Mouse (Mus musculus) ES-Bruce4 (cell line): ENCODE results near the gene Il4. TPM values are rescaled to one million over a fixed set of nuclear protein-coding genes. Genes with fewer than 3 reads are reported as not detected.
"Not testable (repeated sequence)": the region's sequence is repeated elsewhere in the genome, so short reads cannot be mapped to it uniquely, and the experiment has no call there.

Source experiments
- H3K27ac ChIP-seq: 2 replicates; pipeline ENCODE4 v1.5.1; 2012; ENCODE audit warnings: low read length, inconsistent platforms; ENCODE audit not compliant: insufficient read depth
- H3K27me3 ChIP-seq: 2 replicates; pipeline ENCODE4 v1.6.1; 2012; ENCODE audit warnings: mild to moderate bottlenecking, low read length, inconsistent platforms; ENCODE audit not compliant: control insufficient read depth, poor library complexity, insufficient read depth, severe bottlenecking
- H3K36me3 ChIP-seq: 2 replicates; pipeline ENCODE4 v1.6.1; 2012; ENCODE audit warnings: inconsistent platforms, mild to moderate bottlenecking, low read length, moderate library complexity; ENCODE audit not compliant: control insufficient read depth, poor library complexity, insufficient read depth, severe bottlenecking
- H3K4me1 ChIP-seq: one replicate; pipeline ENCODE4 v1.8.1; 2011; ENCODE audit warnings: low read length; ENCODE audit not compliant: control insufficient read depth, insufficient read depth
- H3K4me3 ChIP-seq: 2 replicates; pipeline ENCODE4 v1.5.1; 2011; ENCODE audit warnings: low read depth, mild to moderate bottlenecking, low read length
- H3K9ac ChIP-seq: 2 replicates; pipeline ENCODE4 v1.6.1; 2012; ENCODE audit warnings: low read depth, mild to moderate bottlenecking, inconsistent platforms; ENCODE audit not compliant: poor library complexity, severe bottlenecking
- H3K9me3 ChIP-seq: replicated peaks from 2 replicates; pipeline ENCODE4 v1.6.1; 2012; ENCODE audit warnings: mild to moderate bottlenecking, low read length, inconsistent platforms; ENCODE audit not compliant: control insufficient read depth, poor library complexity, insufficient read depth, severe bottlenecking
- CTCF ChIP-seq: IDR thresholded peaks from one replicate; pipeline ENCODE4 v1.8.1; 2011; ENCODE audit warnings: low read depth, low read length
- EP300 ChIP-seq: IDR thresholded peaks from 2 replicates; pipeline ENCODE4 v1.6.1; 2011; ENCODE audit warnings: low read depth, low read length; ENCODE audit not compliant: insufficient read depth
- POLR2A ChIP-seq: IDR thresholded peaks from one replicate; pipeline ENCODE4 v1.8.1; 2011; ENCODE audit warnings: low read length; ENCODE audit not compliant: insufficient read depth
- polyA plus RNA-seq: library from polyadenylated mRNA; stranded (reverse); fragments of >200 nt; gene quantifications from 2 replicates; pipeline ENCODE4 v1.2.4, GENCODE M21; 2011; ENCODE audit warnings: low read depth; ENCODE audit not compliant: missing spikeins, insufficient read depth, insufficient read length

Il4 gene
- polyA plus RNA-seq, 1 experiment = not detected

DNA sequence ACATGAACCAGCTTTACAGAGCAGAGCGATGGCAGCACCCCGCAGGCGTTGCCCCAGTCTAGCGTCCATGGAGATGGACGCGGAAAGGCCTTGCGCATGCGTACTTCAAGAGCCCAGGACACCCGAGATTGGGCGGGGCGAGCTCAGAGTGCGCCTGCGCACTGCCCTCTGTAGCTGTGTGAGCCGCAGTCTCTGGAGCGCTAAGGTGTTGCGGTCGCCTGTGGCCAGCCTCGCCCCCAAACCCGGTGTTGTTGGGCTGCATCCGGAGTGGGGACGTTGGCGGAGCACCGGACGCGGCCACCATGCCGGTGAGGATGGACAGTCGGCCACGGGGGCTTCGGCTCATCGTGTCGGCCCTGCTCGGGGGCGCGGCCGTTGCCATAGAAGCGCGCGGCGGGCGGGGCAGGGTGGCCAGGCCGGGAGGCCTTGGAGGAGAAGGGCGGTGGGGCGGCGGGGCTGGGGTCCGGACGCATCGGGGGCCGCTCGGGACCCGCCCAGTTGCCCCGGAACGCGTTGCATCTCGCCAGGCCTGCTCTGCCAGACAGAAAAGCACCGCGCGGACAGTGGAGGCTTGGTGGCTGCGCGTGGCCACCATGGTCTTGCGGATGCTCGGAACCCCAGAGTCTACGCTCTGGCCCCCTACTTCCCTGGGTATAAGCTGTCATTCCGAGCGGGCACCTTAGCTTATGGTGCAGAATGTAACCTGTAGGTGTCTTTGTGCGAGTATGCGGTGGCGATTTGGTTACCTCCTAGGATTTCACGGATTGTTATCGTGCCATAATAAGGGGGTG, 51.0 kb downstream of the Il4 start, which contains the start of gene Kif3a:
TSS of gene Kif3a (plus strand) at position 156 of the 791 bp plus-strand sequence.
- peak within 1 kb of the TSS; percentile 67 for H3K4me3 ChIP-seq
- TF ChIP-seq CTCF = no peak
- TF ChIP-seq EP300 = no peak
- TF ChIP-seq POLR2A = peak; percentile 72
- H3K36me3 ChIP-seq = no peaks in the 10 kb centered on the region
- peak within 1 kb of the TSS; percentile 24 for H3K9ac ChIP-seq
- no peaks in the 10 kb centered on the region for H3K27me3 ChIP-seq
- H3K27ac ChIP-seq = no peak within 1 kb of the TSS
- H3K4me1 ChIP-seq = no peaks in the 10 kb centered on the region
- no peaks in the 10 kb centered on the region for H3K9me3 ChIP-seq

DNA sequence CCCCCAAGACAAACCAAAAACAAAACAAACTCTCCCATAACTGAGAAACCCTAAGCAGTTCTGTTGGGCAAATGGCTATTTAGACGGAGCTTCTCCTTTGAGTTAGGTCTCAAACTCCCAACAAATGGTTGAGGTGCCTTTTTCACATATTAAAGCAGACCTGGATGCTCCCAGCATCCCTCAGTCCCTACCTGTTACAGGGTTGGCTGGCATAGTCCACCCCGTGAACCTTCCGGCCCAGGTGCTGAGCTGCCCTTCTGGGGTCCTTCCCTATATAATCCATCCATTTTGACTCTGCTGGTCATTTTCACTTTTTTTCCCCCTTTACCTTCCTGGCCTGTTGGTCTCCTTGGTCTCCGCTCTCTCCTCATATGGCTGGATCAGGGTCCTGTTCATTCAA, 51.8 kb downstream of the Il4 start:
- TF ChIP-seq EP300 = no peak
- TF ChIP-seq POLR2A = no peak
- no peak for TF ChIP-seq CTCF
- Histone ChIP-seq H3K4me3 (no peak overlapping the region), H3K27ac (no peak overlapping the region), H3K36me3 (no peaks in the 10 kb centered on the region), H3K4me1 (no peaks in the 10 kb centered on the region), H3K9ac (0 out of 2 replicates have a peak overlapping the region, but pooled peaks have one; percentile 24), H3K9me3 (no peaks in the 10 kb centered on the region), H3K27me3 (peaks cover 2% of the 10 kb centered on the region; the same call in 1 of the 2 replicates)

DNA sequence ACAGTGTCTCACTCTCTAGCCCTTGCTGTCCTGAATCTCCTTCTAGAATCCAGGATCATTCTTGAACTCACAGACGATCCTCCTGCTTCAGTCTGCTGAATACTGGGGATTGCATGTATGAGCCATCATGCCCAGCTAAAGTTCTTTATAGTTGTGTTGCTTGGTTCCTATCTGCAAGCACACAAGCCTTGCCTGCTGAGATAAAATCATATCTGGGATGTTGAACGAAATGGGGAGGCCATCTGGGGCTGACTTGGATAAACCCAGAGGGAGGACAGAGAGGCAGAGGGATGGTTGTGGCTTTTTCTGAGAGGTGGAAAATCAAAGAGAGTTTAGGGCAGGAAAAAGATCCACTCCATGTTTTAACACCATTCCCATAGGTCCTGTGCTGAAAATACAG, 56.5 kb downstream of the Il4 start:
- H3K27me3 ChIP-seq = peaks cover 2% of the 10 kb centered on the region; the same call in 1 of the 2 replicates
- no peak overlapping the region for H3K9ac ChIP-seq
- no peak for TF ChIP-seq CTCF
- TF ChIP-seq POLR2A = no peak
- no peak for TF ChIP-seq EP300
- no peaks in the 10 kb centered on the region for H3K9me3 ChIP-seq
- H3K4me1 ChIP-seq = no peaks in the 10 kb centered on the region
- no peaks in the 10 kb centered on the region for H3K36me3 ChIP-seq
- no peak overlapping the region for H3K4me3 ChIP-seq
- no peak overlapping the region for H3K27ac ChIP-seq

DNA sequence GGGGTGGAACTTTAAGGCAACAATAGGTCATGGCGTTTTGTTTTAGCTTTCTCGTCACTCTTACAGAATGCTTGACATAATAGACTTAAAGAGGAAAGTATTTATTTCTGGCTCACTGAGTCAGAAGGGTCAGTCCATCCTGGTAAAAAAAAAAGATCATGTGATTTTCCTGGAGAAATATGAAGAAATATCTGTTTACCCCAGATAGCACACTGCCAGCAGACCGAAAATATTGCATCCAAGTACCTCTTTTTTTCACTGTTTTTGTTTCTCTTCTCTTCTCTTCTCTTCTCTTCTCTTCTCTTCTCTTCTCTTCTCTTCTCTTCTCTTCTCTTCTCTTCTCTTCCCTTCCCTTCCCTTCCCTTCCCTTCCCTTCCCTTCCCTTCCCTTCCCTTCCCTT, 58.5 kb downstream of the Il4 start:
- not testable (repeated sequence) for H3K36me3 ChIP-seq, H3K4me1 ChIP-seq, H3K9me3 ChIP-seq, H3K4me3 ChIP-seq, H3K27me3 ChIP-seq, H3K27ac ChIP-seq, H3K9ac ChIP-seq

DNA sequence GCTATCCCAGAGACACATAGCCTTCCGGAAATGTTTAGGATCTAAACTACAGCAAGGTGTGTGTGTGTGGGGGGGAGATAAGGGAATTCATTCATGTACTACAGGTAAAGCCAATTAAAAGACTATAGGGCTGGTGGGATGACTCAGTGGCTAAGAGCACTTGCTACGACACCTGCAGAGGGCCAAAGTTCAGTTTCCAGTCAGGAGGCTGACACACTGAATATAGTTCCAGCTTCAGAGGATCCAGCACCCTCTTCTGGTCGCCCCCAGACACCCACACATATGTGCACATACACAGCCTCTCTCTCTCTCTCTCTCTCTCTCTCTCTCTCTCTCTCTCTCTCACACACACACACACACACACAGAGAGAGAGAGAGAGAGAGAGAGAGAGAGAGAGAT, 60.5 kb downstream of the Il4 start:
- H3K27ac ChIP-seq, H3K9ac ChIP-seq, H3K36me3 ChIP-seq, H3K9me3 ChIP-seq, H3K4me3 ChIP-seq, H3K27me3 ChIP-seq, H3K4me1 ChIP-seq: not testable (repeated sequence)

DNA sequence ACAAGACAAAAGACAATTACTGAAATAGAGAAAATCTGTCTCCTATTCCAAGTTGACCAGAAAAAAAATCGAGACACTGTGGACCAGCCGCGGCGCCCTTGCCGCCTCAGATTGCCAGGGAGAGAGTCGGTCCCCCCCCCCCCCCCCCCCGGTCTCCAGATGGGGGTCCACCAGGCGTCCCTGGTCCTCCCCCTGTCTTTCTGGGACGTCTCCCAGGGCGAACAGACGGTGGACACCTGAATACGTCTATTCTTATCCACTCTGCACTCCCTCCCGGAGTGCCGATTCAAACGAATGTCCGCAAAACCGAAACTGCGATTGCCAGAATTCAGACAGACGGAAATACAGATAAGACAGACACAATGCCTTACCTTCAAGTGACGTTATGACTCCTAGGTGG, 61.9 kb downstream of the Il4 start:
- H3K36me3 ChIP-seq, H3K9me3 ChIP-seq, H3K4me3 ChIP-seq, H3K27me3 ChIP-seq, H3K27ac ChIP-seq, H3K4me1 ChIP-seq, H3K9ac ChIP-seq: not testable (repeated sequence)

Other genes starting within 250 kb of the Il4 start
- not detected in 2 replicates for gene Leap2, start 195.5 kb downstream of the Il4 start, polyA plus RNA-seq
- gene Uqcrq, start 187.8 kb downstream of the Il4 start, polyA plus RNA-seq = 210 and 250 TPM in 2 replicates
- 0.55 TPM in 1 of 2 replicates, not detected in the other for gene Gdf9, start 187.6 kb downstream of the Il4 start, polyA plus RNA-seq
- not detected in 2 replicates for gene Gm10447, start 161.6 kb downstream of the Il4 start, polyA plus RNA-seq
- 0.39 and 0.52 TPM in 2 replicates for gene Shroom1, start 161.5 kb downstream of the Il4 start, polyA plus RNA-seq
- not detected in 2 replicates for gene Gm9837, start 148.2 kb downstream of the Il4 start, polyA plus RNA-seq
- gene Gm9945, start 138.5 kb downstream of the Il4 start, polyA plus RNA-seq = not detected in 2 replicates
- gene Sowaha, start 138.4 kb downstream of the Il4 start, polyA plus RNA-seq = not detected in 2 replicates
- 39.5 and 40.1 TPM in 2 replicates for gene Sept8, start 99.4 kb downstream of the Il4 start, polyA plus RNA-seq
- gene Kif3a, start 51.3 kb downstream of the Il4 start, polyA plus RNA-seq = 28.9 and 31.6 TPM in 2 replicates
- not detected in 2 replicates for gene Il13, start 16.0 kb upstream of the Il4 start, polyA plus RNA-seq
- gene Rad50, start 88.7 kb upstream of the Il4 start, polyA plus RNA-seq = 64.8 and 73.2 TPM in 2 replicates
- not detected in 2 replicates for gene Il5, start 102.1 kb upstream of the Il4 start, polyA plus RNA-seq
- 75.7 and 90.3 TPM in 2 replicates for gene Irf1, start 151.3 kb upstream of the Il4 start, polyA plus RNA-seq
- gene Gm17334, start 154.5 kb upstream of the Il4 start, polyA plus RNA-seq = not detected in 2 replicates
- 1.1 and 2.8 TPM in 2 replicates for gene Gm12216, start 240.6 kb upstream of the Il4 start, polyA plus RNA-seq